Mouse (Mus musculus) forebrain, embryonic 15.5 days (tissue): Measurements from ENCODE around the gene Aco1. TPM values are rescaled to one million over a fixed set of nuclear protein-coding genes. Genes with fewer than 3 reads are reported as not detected.

Experiments
- ATAC-seq: fragments of 200-750 bp; cut with Nextera tagmentation; replicated peaks from 2 replicates; pipeline ENCODE4 v1.8.0; 2017; ENCODE audit warnings: mild to moderate bottlenecking, moderate TSS enrichment, moderate library complexity
- H3K27ac ChIP-seq: fragments of 300-500 bp; sonication (generic); replicated peaks from 2 replicates; pipeline ENCODE4 v1.5.1; 2015; ENCODE audit warnings: mild to moderate bottlenecking, inconsistent platforms
- H3K27me3 ChIP-seq: fragments of 300-500 bp; sonication (generic); 2 replicates; pipeline ENCODE4 v1.6.1; 2015; ENCODE audit warnings: inconsistent platforms
- H3K36me3 ChIP-seq: fragments of 300-500 bp; sonication (generic); 2 replicates; pipeline ENCODE4 v1.6.1; 2015; ENCODE audit warnings: mild to moderate bottlenecking, inconsistent platforms
- H3K4me1 ChIP-seq: fragments of 300-500 bp; sonication (generic); 2 replicates; pipeline ENCODE4 v1.6.1; 2015; ENCODE audit warnings: inconsistent platforms
- H3K4me2 ChIP-seq: fragments of 300-500 bp; sonication (generic); replicated peaks from 2 replicates; pipeline ENCODE4 v1.6.1; 2015; ENCODE audit warnings: mild to moderate bottlenecking, inconsistent platforms
- H3K4me3 ChIP-seq: fragments of 300-500 bp; sonication (generic); 2 replicates; pipeline ENCODE4 v1.5.1; 2015; ENCODE audit warnings: mild to moderate bottlenecking, inconsistent platforms
- H3K9ac ChIP-seq: fragments of 300-500 bp; sonication (generic); replicated peaks from 2 replicates; pipeline ENCODE4 v1.6.1; 2015; ENCODE audit warnings: mild to moderate bottlenecking, inconsistent platforms
- H3K9me3 ChIP-seq: fragments of 300-500 bp; sonication (generic); 2 replicates; pipeline ENCODE4 v1.6.1; 2016; ENCODE audit warnings: inconsistent platforms
- WGBS: fragments of 180-500 bp; shearing (Covaris S2); methylation state at CpG from one replicate; pipeline ENCODE4 v1.1.7; 2015; ENCODE audit warnings: mixed read lengths; 5-methylcytosine and 5-hydroxymethylcytosine counted together
- polyA plus RNA-seq: library from polyadenylated mRNA; unstranded; fragments of >200 nt; fragmentation: Nextera tagmentation; extraction: Ambion mirVana; gene quantifications from 2 replicates; pipeline ENCODE4 v1.2.1, GENCODE M21; 2015

The Aco1 gene
- polyA plus RNA-seq, 1 experiment from 2014 or later = 53.0 TPM

- Histone ChIP-seq H3K4me3 (no peak overlapping the region), H3K9me3 (no peaks in the 10 kb centered on the region), H3K27me3 (no peaks in the 10 kb centered on the region), H3K9ac (no peak overlapping the region), H3K4me1 (no peaks in the 10 kb centered on the region), H3K4me2 (no peak overlapping the region), H3K27ac (no peak overlapping the region), H3K36me3 (peaks cover 58% of the 10 kb centered on the region)
- WGBS = 79% methylated on average over 2 of the region's 2 CpGs
- ATAC-seq = no peak
These were observed 49.4 kb downstream of the Aco1 start for GRCm38 (mm10) chr4:40192246-40192645.

DNA sequence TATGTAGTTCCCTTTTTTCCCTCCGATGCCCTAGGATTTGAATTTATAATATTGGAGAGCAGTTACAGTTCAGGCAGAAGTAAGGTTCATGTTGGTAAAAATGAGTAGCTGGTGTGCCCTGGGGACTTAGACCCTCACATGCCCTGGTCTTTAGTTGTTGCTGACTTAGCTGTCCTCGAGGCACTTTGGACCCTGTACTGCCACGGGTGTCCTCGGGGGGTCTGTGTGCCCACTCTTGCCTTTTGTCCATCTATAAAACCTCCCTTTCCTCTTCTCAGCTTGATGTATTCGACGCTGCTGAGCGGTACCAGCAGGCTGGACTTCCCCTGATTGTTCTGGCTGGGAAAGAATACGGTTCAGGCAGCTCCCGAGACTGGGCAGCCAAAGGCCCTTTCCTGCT lies 50.6 kb downstream of the Aco1 start:
- 60% methylated on average over 9 of the region's 9 CpGs for WGBS
- no peak overlapping the region for H3K4me2 ChIP-seq
- H3K4me3 ChIP-seq = no peak overlapping the region
- ATAC-seq = no peak
- no peaks in the 10 kb centered on the region for H3K9me3 ChIP-seq
- H3K27me3 ChIP-seq = no peaks in the 10 kb centered on the region
- H3K9ac ChIP-seq = no peak overlapping the region
- H3K36me3 ChIP-seq = peaks cover 54% of the 10 kb centered on the region
- no peaks in the 10 kb centered on the region for H3K4me1 ChIP-seq
- H3K27ac ChIP-seq = no peak overlapping the region

- no peaks in the 10 kb centered on the region for H3K4me1 ChIP-seq
- 88% methylated on average over 2 of the region's 2 CpGs for WGBS
- H3K27me3 ChIP-seq = no peaks in the 10 kb centered on the region
- no peaks in the 10 kb centered on the region for H3K9me3 ChIP-seq
- H3K9ac ChIP-seq = no peak overlapping the region
- no peak overlapping the region for H3K27ac ChIP-seq
- H3K36me3 ChIP-seq = peaks cover 45% of the 10 kb centered on the region
- no peak overlapping the region for H3K4me3 ChIP-seq
- ATAC-seq = no peak
- no peak overlapping the region for H3K4me2 ChIP-seq
These were observed 52.5 kb downstream of the Aco1 start for GRCm38 (mm10) chr4:40195336-40195735.

GRCm38 (mm10) chr4:40202205-40202604 lies 59.3 kb downstream of the Aco1 start:
- Histone ChIP-seq H3K4me2 (no peak overlapping the region), H3K36me3 (peaks cover 20% of the 10 kb centered on the region), H3K4me1 (no peaks in the 10 kb centered on the region), H3K9me3 (no peaks in the 10 kb centered on the region), H3K27me3 (no peaks in the 10 kb centered on the region), H3K9ac (no peak overlapping the region), H3K27ac (no peak overlapping the region), H3K4me3 (no peak overlapping the region)
- 90% methylated on average over 6 of the region's 6 CpGs for WGBS
- no peak for ATAC-seq

DNA sequence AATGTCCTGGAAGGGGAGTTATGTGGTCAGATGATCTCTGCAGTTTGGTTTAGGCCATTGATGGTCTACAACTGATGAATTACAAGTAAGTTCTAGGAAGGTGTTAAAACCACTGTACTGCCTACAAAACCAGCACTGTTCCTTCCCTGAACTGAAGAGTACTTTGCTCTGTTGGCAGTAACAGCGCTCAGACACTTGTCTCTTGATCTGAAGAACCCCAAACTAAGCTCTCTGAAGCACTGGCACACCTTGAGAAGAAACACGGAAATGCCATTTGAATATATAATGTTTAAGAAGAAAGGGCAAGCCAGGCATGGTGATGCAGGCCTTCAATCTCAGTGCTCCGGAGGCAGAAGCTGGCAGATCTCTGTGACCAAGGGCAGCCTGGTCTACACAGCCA lies 61.5 kb downstream of the Aco1 start:
- Histone ChIP-seq H3K9ac (no peak overlapping the region), H3K27me3 (no peaks in the 10 kb centered on the region), H3K4me2 (no peak overlapping the region), H3K36me3 (peaks cover 7% of the 10 kb centered on the region; the same call in 1 of the 2 replicates), H3K27ac (no peak overlapping the region), H3K9me3 (no peaks in the 10 kb centered on the region), H3K4me3 (no peak overlapping the region), H3K4me1 (no peaks in the 10 kb centered on the region)
- no peak for ATAC-seq
- 91% methylated on average over 3 of the region's 3 CpGs for WGBS

- no peaks in the 10 kb centered on the region for H3K27me3 ChIP-seq
- H3K27ac ChIP-seq = no peak overlapping the region
- no peaks in the 10 kb centered on the region for H3K9me3 ChIP-seq
- no peak overlapping the region for H3K9ac ChIP-seq
- H3K4me1 ChIP-seq = no peaks in the 10 kb centered on the region
- H3K4me2 ChIP-seq = no peak overlapping the region
- peaks cover 6% of the 10 kb centered on the region; the same call in 1 of the 2 replicates for H3K36me3 ChIP-seq
- no peak for ATAC-seq
- no peak overlapping the region for H3K4me3 ChIP-seq
- 93% methylated on average over 22 of the region's 22 CpGs for WGBS
These were observed 62.5 kb downstream of the Aco1 start for GRCm38 (mm10) chr4:40205231-40205903.

DNA sequence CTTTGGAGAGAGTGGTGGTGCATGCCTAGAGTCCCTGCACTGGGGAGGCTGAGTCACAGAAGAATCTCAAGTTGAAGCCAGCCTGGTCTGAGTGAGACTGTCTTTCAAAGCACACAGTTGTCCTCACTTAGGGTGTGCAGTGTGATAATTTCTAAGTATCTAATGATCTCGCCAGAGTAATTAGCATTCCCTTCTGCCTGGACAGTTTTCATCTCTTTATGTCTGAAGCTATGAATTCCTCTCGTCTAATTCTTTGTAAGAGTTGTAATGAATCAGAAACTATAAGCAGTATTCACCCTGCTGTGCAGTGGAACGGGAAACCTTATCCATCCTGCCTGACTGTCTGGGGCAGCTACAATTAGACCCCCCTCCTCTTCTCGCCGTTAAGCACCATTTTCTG lies 64.8 kb downstream of the Aco1 start:
- Histone ChIP-seq H3K4me3 (no peak overlapping the region), H3K9ac (no peak overlapping the region), H3K4me2 (no peak overlapping the region), H3K27ac (no peak overlapping the region), H3K36me3 (no peaks in the 10 kb centered on the region; the same call in 1 of the 2 replicates), H3K27me3 (no peaks in the 10 kb centered on the region), H3K4me1 (no peaks in the 10 kb centered on the region), H3K9me3 (no peaks in the 10 kb centered on the region)
- WGBS = 19% methylated on average over 5 of the region's 5 CpGs
- no peak for ATAC-seq

DNA sequence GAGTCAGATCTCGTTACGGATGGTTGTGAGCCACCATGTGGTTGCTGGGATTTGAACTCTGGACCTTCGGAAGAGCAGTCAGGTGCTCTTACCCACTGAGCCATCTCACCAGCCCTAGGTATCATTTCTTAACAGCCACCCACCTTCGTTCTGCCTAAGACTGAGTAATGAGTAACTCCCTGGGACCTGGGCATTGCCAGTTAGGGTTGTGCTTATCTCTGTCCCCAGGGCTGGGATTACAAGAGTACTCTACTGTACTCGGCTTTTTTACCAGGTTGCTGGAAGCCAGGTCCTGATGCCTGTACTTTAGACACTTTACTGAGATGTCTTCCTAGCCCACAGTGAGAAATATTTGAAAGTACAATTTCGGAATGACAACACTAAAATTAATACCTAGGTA lies 69.3 kb downstream of the Aco1 start:
- Histone ChIP-seq H3K36me3 (no peaks in the 10 kb centered on the region), H3K9me3 (no peaks in the 10 kb centered on the region)
- WGBS = 95% methylated on average over 6 of the region's 6 CpGs

DNA sequence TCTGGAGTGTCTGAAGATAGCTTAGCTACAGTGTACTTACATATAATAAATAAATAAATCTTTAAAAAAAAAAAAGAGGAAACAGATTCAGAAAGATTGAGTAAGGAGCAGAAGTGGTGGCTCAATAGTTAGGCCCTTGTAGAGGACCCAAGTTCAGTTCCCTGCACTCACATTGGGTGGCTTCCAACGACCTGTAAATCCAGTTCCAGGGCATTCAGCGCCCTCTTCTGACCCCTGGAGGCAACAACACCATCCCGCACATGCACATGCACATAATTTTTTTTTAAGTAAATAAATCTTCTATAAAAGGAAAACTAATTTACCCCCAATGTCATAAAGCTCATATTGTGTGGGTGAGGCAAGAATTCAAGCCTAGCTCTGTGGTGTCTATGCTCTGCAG lies 75.0 kb downstream of the Aco1 start:
- H3K9ac ChIP-seq = no peak overlapping the region
- H3K4me2 ChIP-seq = no peak overlapping the region
- no peak overlapping the region for H3K27ac ChIP-seq
- WGBS = 63% methylated on average over 3 of the region's 3 CpGs
- 0 out of 2 replicates have a peak, but pooled peaks cover 6% of the 10 kb centered on the region for H3K4me1 ChIP-seq
- no peaks in the 10 kb centered on the region for H3K27me3 ChIP-seq
- H3K4me3 ChIP-seq = no peak overlapping the region
- no peak for ATAC-seq
- H3K9me3 ChIP-seq = no peaks in the 10 kb centered on the region
- no peaks in the 10 kb centered on the region for H3K36me3 ChIP-seq

More for the DNA sequence above, 69.3 kb downstream of the Aco1 start:
- H3K27ac ChIP-seq = no peak overlapping the region
- no peaks in the 10 kb centered on the region for H3K4me1 ChIP-seq
- H3K9ac ChIP-seq = no peak overlapping the region
- H3K4me3 ChIP-seq = no peak overlapping the region
- no peak for ATAC-seq
- H3K4me2 ChIP-seq = no peak overlapping the region
- no peaks in the 10 kb centered on the region for H3K27me3 ChIP-seq

DNA sequence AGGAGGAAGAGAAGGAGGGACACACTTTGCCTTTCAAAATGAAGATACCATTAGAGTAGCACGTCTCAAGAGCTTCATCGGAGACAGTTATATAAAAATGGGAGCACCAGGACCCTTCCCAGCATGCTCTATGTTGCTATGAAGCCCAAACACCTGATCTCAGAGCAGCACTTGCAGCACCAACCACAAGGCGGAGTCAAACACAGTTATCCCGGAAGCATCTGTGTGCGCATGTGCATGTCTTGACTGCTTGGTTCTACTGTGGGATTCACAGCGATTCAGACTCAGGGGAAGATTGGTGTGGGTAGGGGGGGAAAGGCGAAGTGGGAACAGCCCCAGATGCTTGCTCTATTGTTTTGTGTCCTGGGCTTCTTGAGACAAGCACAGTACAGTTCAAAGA lies 75.5 kb downstream of the Aco1 start:
- no peak for ATAC-seq
- WGBS = 79% methylated on average over 7 of the region's 7 CpGs

DNA sequence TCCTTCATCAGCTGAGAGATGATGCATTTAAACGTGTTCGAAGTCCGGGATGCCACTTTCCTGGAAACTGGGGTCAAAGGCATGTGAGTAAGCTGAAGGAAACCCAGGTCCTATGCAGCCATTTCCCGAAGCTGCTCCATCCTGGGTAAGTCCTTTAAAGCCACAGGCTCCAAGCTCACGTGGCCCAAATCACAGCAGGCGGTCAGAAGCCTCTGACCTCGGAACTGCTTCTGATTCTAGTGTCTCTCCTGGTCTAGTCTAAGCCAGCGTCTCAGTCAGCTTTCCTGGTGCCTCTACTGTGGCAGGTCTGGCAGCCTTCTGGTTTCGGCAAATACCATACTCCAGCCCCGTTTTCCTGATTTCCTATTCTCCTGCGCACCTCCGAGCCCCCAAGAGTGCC lies 77.6 kb downstream of the Aco1 start:
- H3K27ac ChIP-seq = no peak overlapping the region
- no peaks in the 10 kb centered on the region for H3K27me3 ChIP-seq
- peak overlapping the region; percentile 9; the same call in 1 of the 2 replicates for H3K4me3 ChIP-seq
- no peaks in the 10 kb centered on the region for H3K9me3 ChIP-seq
- no peak overlapping the region; the same call in 1 of the 2 replicates for H3K9ac ChIP-seq
- WGBS = 22% methylated on average over 12 of the region's 12 CpGs
- H3K4me1 ChIP-seq = 0 out of 2 replicates have a peak, but pooled peaks cover 6% of the 10 kb centered on the region
- no peaks in the 10 kb centered on the region for H3K36me3 ChIP-seq
- ATAC-seq = no peak; the same call in 1 of the 2 replicates
- peak overlapping the region; percentile 31 for H3K4me2 ChIP-seq

More for the DNA sequence above, 75.5 kb downstream of the Aco1 start:
- H3K36me3 ChIP-seq = no peaks in the 10 kb centered on the region
- H3K4me1 ChIP-seq = 0 out of 2 replicates have a peak, but pooled peaks cover 6% of the 10 kb centered on the region
- no peak overlapping the region for H3K4me2 ChIP-seq
- H3K27ac ChIP-seq = no peak overlapping the region
- H3K9me3 ChIP-seq = no peaks in the 10 kb centered on the region
- H3K4me3 ChIP-seq = no peak overlapping the region
- no peaks in the 10 kb centered on the region for H3K27me3 ChIP-seq
- H3K9ac ChIP-seq = no peak overlapping the region

GRCm38 (mm10) chr4:40221004-40221760 lies 78.3 kb downstream of the Aco1 start:
- 0 out of 2 replicates have a peak, but pooled peaks cover 6% of the 10 kb centered on the region for H3K4me1 ChIP-seq
- H3K4me2 ChIP-seq = peak overlapping the region; percentile 31; the same call in 1 of the 2 replicates
- H3K9ac ChIP-seq = no peak overlapping the region
- H3K9me3 ChIP-seq = no peaks in the 10 kb centered on the region
- no peak overlapping the region for H3K27ac ChIP-seq
- no peak; the same call in 1 of the 2 replicates for ATAC-seq
- no peaks in the 10 kb centered on the region for H3K27me3 ChIP-seq
- no peak overlapping the region for H3K4me3 ChIP-seq
- H3K36me3 ChIP-seq = no peaks in the 10 kb centered on the region
- WGBS = 41% methylated on average over 14 of the region's 14 CpGs
